Mouse (Mus musculus): ENCODE data around the gene Rab17. TPM values are rescaled to one million over a fixed set of nuclear protein-coding genes. Genes with fewer than 3 reads are reported as not detected.

The Rab17 gene
- 3.8 TPM in 2 replicates for polyA plus RNA-seq (2015; fragmentation: Nextera tagmentation; extraction: Ambion mirVana)

GRCm38 (mm10) chr1:90969347-90969784, at the start of gene Rab17:
Rab17 (minus strand) TSS chr1:90969661.
- H3K27ac ChIP-seq, result no peak within 1 kb of the TSS
- H3K9me3 ChIP-seq (replicated peaks), result no peaks in the 10 kb centered on the region
- H3K4me2 ChIP-seq, result peak within 1 kb of the TSS; percentile 38
- peaks cover 20% of the 10 kb centered on the region; the same call in 1 of the 2 replicates for H3K4me1 ChIP-seq (replicated peaks)
- ATAC-seq (ENCODE audit: low read depth), result peak; percentile 29
- WGBS (ENCODE audit: insufficient replicate concordance), result 23% methylated on average over 9 of the region's 9 CpGs
- no peaks in the 10 kb centered on the region for H3K27me3 ChIP-seq
- H3K4me3 ChIP-seq (replicated peaks), result peak within 1 kb of the TSS; percentile 38
- H3K36me3 ChIP-seq, result no peaks in the 10 kb centered on the region
- no peak for DNase-seq
- no peak within 1 kb of the TSS for H3K9ac ChIP-seq

GRCm38 (mm10) chr1:91017111-91017758, 47.8 kb upstream of the Rab17 start:
- DNase-seq (no peak), ATAC-seq (ENCODE audit: low read depth) (no peak)
- Histone ChIP-seq H3K4me1 (replicated peaks) (peaks cover 3% of the 10 kb centered on the region; the same call in 1 of the 2 replicates), H3K27ac (no peak overlapping the region), H3K4me3 (replicated peaks) (no peak overlapping the region), H3K9ac (no peak overlapping the region), H3K27me3 (no peaks in the 10 kb centered on the region), H3K4me2 (peak overlapping the region; percentile 28; the same call in 1 of the 2 replicates), H3K9me3 (replicated peaks) (0 out of 2 replicates have a peak, but pooled peaks cover 7% of the 10 kb centered on the region), H3K36me3 (peaks cover 3% of the 10 kb centered on the region; the same call in 1 of the 2 replicates)
- WGBS (ENCODE audit: insufficient replicate concordance), result 39% methylated on average over 20 of the region's 20 CpGs

GRCm38 (mm10) chr1:91015571-91015970, 46.1 kb upstream of the Rab17 start:
- Histone ChIP-seq H3K4me3 (replicated peaks) (no peak overlapping the region), H3K27me3 (no peaks in the 10 kb centered on the region), H3K4me2 (no peak overlapping the region), H3K9me3 (replicated peaks) (0 out of 2 replicates have a peak, but pooled peaks cover 4% of the 10 kb centered on the region), H3K36me3 (no peaks in the 10 kb centered on the region), H3K9ac (no peak overlapping the region), H3K4me1 (replicated peaks) (peaks cover 6% of the 10 kb centered on the region), H3K27ac (no peak overlapping the region)
- WGBS (ENCODE audit: insufficient replicate concordance), result 73% methylated on average over 7 of the region's 7 CpGs
- ATAC-seq (ENCODE audit: low read depth), result no peak
- DNase-seq, result no peak

GRCm38 (mm10) chr1:91013803-91014202, 44.3 kb upstream of the Rab17 start:
- Histone ChIP-seq H3K27ac (no peak overlapping the region), H3K9me3 (replicated peaks) (no peaks in the 10 kb centered on the region), H3K4me1 (replicated peaks) (peaks cover 9% of the 10 kb centered on the region), H3K36me3 (no peaks in the 10 kb centered on the region), H3K4me2 (no peak overlapping the region), H3K4me3 (replicated peaks) (no peak overlapping the region), H3K9ac (no peak overlapping the region), H3K27me3 (no peaks in the 10 kb centered on the region)
- DNase-seq (no peak), ATAC-seq (ENCODE audit: low read depth) (no peak)
- 60% methylated on average over 3 of the region's 3 CpGs for WGBS (ENCODE audit: insufficient replicate concordance)

- WGBS (ENCODE audit: insufficient replicate concordance), result 54% methylated on average over 3 of the region's 3 CpGs
- Histone ChIP-seq H3K36me3 (no peaks in the 10 kb centered on the region), H3K4me3 (replicated peaks) (no peak overlapping the region), H3K9ac (no peak overlapping the region), H3K27me3 (no peaks in the 10 kb centered on the region), H3K4me1 (replicated peaks) (peaks cover 9% of the 10 kb centered on the region), H3K27ac (no peak overlapping the region), H3K9me3 (replicated peaks) (no peaks in the 10 kb centered on the region), H3K4me2 (no peak overlapping the region)
- ATAC-seq (ENCODE audit: low read depth) (no peak), DNase-seq (no peak)
Observed at GRCm38 (mm10) chr1:91011336-91011735, 41.9 kb upstream of the Rab17 start.

GRCm38 (mm10) chr1:91010716-91011115, 41.3 kb upstream of the Rab17 start:
- Histone ChIP-seq H3K27ac (no peak overlapping the region), H3K9me3 (replicated peaks) (no peaks in the 10 kb centered on the region), H3K4me2 (no peak overlapping the region), H3K4me1 (replicated peaks) (peaks cover 9% of the 10 kb centered on the region), H3K9ac (no peak overlapping the region), H3K4me3 (replicated peaks) (no peak overlapping the region), H3K36me3 (no peaks in the 10 kb centered on the region), H3K27me3 (no peaks in the 10 kb centered on the region)
- WGBS (ENCODE audit: insufficient replicate concordance), result 57% methylated on average over 2 of the region's 2 CpGs
- no peak for DNase-seq
- ATAC-seq (ENCODE audit: low read depth), result no peak

GRCm38 (mm10) chr1:91010216-91010615, 40.8 kb upstream of the Rab17 start:
- no peaks in the 10 kb centered on the region for H3K9me3 ChIP-seq (replicated peaks)
- H3K4me3 ChIP-seq (replicated peaks), result no peak overlapping the region
- no peaks in the 10 kb centered on the region for H3K27me3 ChIP-seq
- WGBS (ENCODE audit: insufficient replicate concordance), result 53% methylated on average over 7 of the region's 7 CpGs
- no peak for ATAC-seq (ENCODE audit: low read depth)
- H3K4me2 ChIP-seq, result no peak overlapping the region
- no peak for DNase-seq
- no peak overlapping the region for H3K9ac ChIP-seq
- peaks cover 9% of the 10 kb centered on the region for H3K4me1 ChIP-seq (replicated peaks)
- H3K27ac ChIP-seq, result no peak overlapping the region
- H3K36me3 ChIP-seq, result no peaks in the 10 kb centered on the region

- ATAC-seq (ENCODE audit: low read depth), result no peak
- Histone ChIP-seq H3K4me3 (replicated peaks) (no peak overlapping the region), H3K27me3 (no peaks in the 10 kb centered on the region), H3K4me1 (replicated peaks) (peaks cover 9% of the 10 kb centered on the region), H3K9ac (no peak overlapping the region), H3K4me2 (no peak overlapping the region), H3K36me3 (no peaks in the 10 kb centered on the region), H3K27ac (no peak overlapping the region), H3K9me3 (replicated peaks) (no peaks in the 10 kb centered on the region)
- WGBS (ENCODE audit: insufficient replicate concordance), result 52% methylated on average over 6 of the region's 6 CpGs
- no peak for DNase-seq
Observed at GRCm38 (mm10) chr1:91009266-91009665, 39.8 kb upstream of the Rab17 start.

GRCm38 (mm10) chr1:91008746-91009145, 39.3 kb upstream of the Rab17 start:
- H3K27me3 ChIP-seq, result no peaks in the 10 kb centered on the region
- H3K4me3 ChIP-seq (replicated peaks), result no peak overlapping the region
- WGBS (ENCODE audit: insufficient replicate concordance), result 75% methylated on average over 9 of the region's 9 CpGs
- no peaks in the 10 kb centered on the region for H3K36me3 ChIP-seq
- H3K9ac ChIP-seq, result no peak overlapping the region
- H3K27ac ChIP-seq, result no peak overlapping the region
- H3K4me2 ChIP-seq, result no peak overlapping the region
- H3K9me3 ChIP-seq (replicated peaks), result no peaks in the 10 kb centered on the region
- DNase-seq (no peak), ATAC-seq (ENCODE audit: low read depth) (no peak)
- peaks cover 9% of the 10 kb centered on the region for H3K4me1 ChIP-seq (replicated peaks)

- H3K36me3 ChIP-seq, result no peaks in the 10 kb centered on the region
- no peaks in the 10 kb centered on the region for H3K9me3 ChIP-seq (replicated peaks)
- DNase-seq (no peak), ATAC-seq (ENCODE audit: low read depth) (no peak)
- H3K4me2 ChIP-seq, result no peak overlapping the region
- H3K4me1 ChIP-seq (replicated peaks), result peaks cover 9% of the 10 kb centered on the region
- no peak overlapping the region for H3K27ac ChIP-seq
- H3K27me3 ChIP-seq, result no peaks in the 10 kb centered on the region
- no peak overlapping the region for H3K9ac ChIP-seq
- H3K4me3 ChIP-seq (replicated peaks), result no peak overlapping the region
- WGBS (ENCODE audit: insufficient replicate concordance), result 77% methylated on average over 14 of the region's 14 CpGs
Observed at GRCm38 (mm10) chr1:91008147-91008682, 38.8 kb upstream of the Rab17 start.

- WGBS (ENCODE audit: insufficient replicate concordance), result 78% methylated on average over 9 of the region's 9 CpGs
- Histone ChIP-seq H3K27me3 (no peaks in the 10 kb centered on the region), H3K4me1 (replicated peaks) (peaks cover 6% of the 10 kb centered on the region; the same call in 1 of the 2 replicates), H3K9me3 (replicated peaks) (no peaks in the 10 kb centered on the region), H3K4me3 (replicated peaks) (no peak overlapping the region), H3K9ac (no peak overlapping the region), H3K27ac (no peak overlapping the region), H3K4me2 (no peak overlapping the region), H3K36me3 (no peaks in the 10 kb centered on the region)
- ATAC-seq (ENCODE audit: low read depth) (no peak), DNase-seq (no peak)
Observed at GRCm38 (mm10) chr1:91006708-91007107, 37.2 kb upstream of the Rab17 start.

- no peaks in the 10 kb centered on the region for H3K9me3 ChIP-seq (replicated peaks)
- H3K9ac ChIP-seq, result no peak overlapping the region
- DNase-seq, result no peak
- no peaks in the 10 kb centered on the region for H3K36me3 ChIP-seq
- no peak overlapping the region for H3K27ac ChIP-seq
- peaks cover 6% of the 10 kb centered on the region; the same call in 1 of the 2 replicates for H3K4me1 ChIP-seq (replicated peaks)
- no peak for ATAC-seq (ENCODE audit: low read depth)
- WGBS (ENCODE audit: insufficient replicate concordance), result 60% methylated on average over 5 of the region's 5 CpGs
- H3K27me3 ChIP-seq, result no peaks in the 10 kb centered on the region; the same call in 1 of the 2 replicates
- 0 out of 2 replicates have a peak overlapping the region, but pooled peaks have one; percentile 1 for H3K4me2 ChIP-seq
- no peak overlapping the region for H3K4me3 ChIP-seq (replicated peaks)
Observed at GRCm38 (mm10) chr1:91006037-91006436, 36.6 kb upstream of the Rab17 start.

Measured in liver, embryonic 13.5 days (tissue).